Mouse (Mus musculus) CH12.LX (cell line): Measurements from ENCODE around the gene Gm7694.

ENCODE experiments used
- BHLHE40 ChIP-seq: IDR thresholded peaks from 2 replicates; pipeline ENCODE4 v1.6.1; 2011; ENCODE audit warnings: mild to moderate bottlenecking, low read depth, low read length, improper control_type of control experiment
- CTCF ChIP-seq, 2 experiments: IDR thresholded peaks in 1 of 2; conservative IDR thresholded peaks in 1 of 2; 2 replicates each; pipeline ENCODE4 v1.5.1; 2011 to 2012; ENCODE audit warnings: low read depth in 2 of 2, low read length in 2 of 2, improper control_type of control experiment in 1 of 2, inconsistent platforms in 1 of 2, mild to moderate bottlenecking in 1 of 2, moderate library complexity in 1 of 2
- ELF1 ChIP-seq: IDR thresholded peaks from 2 replicates; pipeline ENCODE4 v1.6.1; 2014; ENCODE audit warnings: low read depth, mild to moderate bottlenecking, inconsistent platforms, low read length, improper control_type of control experiment
- GABPA ChIP-seq: IDR thresholded peaks from 2 replicates; pipeline ENCODE4 v1.6.1; 2012; ENCODE audit warnings: low read depth, low read length, improper control_type of control experiment, inconsistent platforms; ENCODE audit not compliant: insufficient replicate concordance
- MAFK ChIP-seq: IDR thresholded peaks from 2 replicates; pipeline ENCODE4 v1.6.1; 2011; ENCODE audit warnings: low read length, improper control_type of control experiment; ENCODE audit not compliant: insufficient replicate concordance
- MAX ChIP-seq: IDR thresholded peaks from 2 replicates; pipeline ENCODE4 v1.6.1; 2011; ENCODE audit warnings: low read length, improper control_type of control experiment
- MEF2A ChIP-seq: IDR thresholded peaks from 2 replicates; pipeline ENCODE4 v1.6.1; 2014; ENCODE audit warnings: low read depth, mild to moderate bottlenecking, inconsistent platforms, low read length, improper control_type of control experiment, borderline replicate concordance
- MYC ChIP-seq: IDR thresholded peaks from 2 replicates; pipeline ENCODE4 v1.6.1; 2011; ENCODE audit warnings: low read depth, mild to moderate bottlenecking, improper control_type of control experiment, low read length
- POLR2A ChIP-seq: IDR thresholded peaks from 2 replicates; pipeline ENCODE4 v1.6.1; 2011; ENCODE audit warnings: low read depth, mild to moderate bottlenecking, improper control_type of control experiment, low read length
- TCF12 ChIP-seq: IDR thresholded peaks from 2 replicates; pipeline ENCODE4 v1.6.1; 2014; ENCODE audit warnings: low read depth, mild to moderate bottlenecking, inconsistent platforms, low read length, improper control_type of control experiment
- UBTF ChIP-seq: IDR thresholded peaks from 2 replicates; pipeline ENCODE4 v1.6.1; 2012; ENCODE audit warnings: low read depth, mild to moderate bottlenecking, inconsistent platforms, low read length, improper control_type of control experiment, moderate library complexity
- ZKSCAN1 ChIP-seq: IDR thresholded peaks from 2 replicates; pipeline ENCODE4 v1.6.1; 2012; ENCODE audit warnings: low read depth, inconsistent platforms, low read length, improper control_type of control experiment, borderline replicate concordance

DNA sequence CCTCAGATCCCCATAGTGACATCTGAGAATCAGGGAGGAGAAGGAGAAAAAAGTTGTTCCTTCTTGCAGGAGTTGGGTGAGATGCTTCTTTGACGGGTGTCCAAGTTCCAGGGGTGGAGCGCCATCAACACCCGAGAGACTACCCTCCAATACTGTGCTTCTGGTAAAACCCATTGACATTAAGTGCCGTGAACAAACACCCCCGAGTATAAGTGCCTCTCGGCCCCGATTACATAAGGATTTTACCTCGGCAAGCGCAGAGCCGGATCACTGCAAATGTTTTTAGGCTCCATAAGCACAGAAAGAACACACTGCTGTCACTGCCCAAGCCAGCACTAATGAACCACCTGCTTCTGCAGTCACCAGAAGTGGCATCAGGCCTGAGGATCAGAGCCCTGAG lies 16.9 kb upstream of the Gm7694 start:
- TF ChIP-seq BHLHE40 (no peak), CTCF (conservative IDR thresholded peaks at IDR 0.05 in 1 of 2, IDR thresholded peaks at IDR 0.05 in 1 of 2; ENCODE audit: low read depth in 2 of 2, low read length in 2 of 2) (no peak), MEF2A (no peak), MAX (no peak), UBTF (no peak), ELF1 (no peak), POLR2A (no peak), ZKSCAN1 (no peak), MAFK (no peak), TCF12 (no peak), MYC (no peak), GABPA (no peak)
